Mouse (Mus musculus) heart, embryonic 16.5 days (tissue): ENCODE results near the gene Atxn1. TPM values are rescaled to one million over a fixed set of nuclear protein-coding genes. Genes with fewer than 3 reads are reported as not detected.

ENCODE experiments used
- ATAC-seq: fragments of 200-750 bp; cut with Nextera tagmentation; replicated peaks from 2 replicates; pipeline ENCODE4 v1.8.0; 2017; ENCODE audit warnings: moderate number of reproducible peaks; ENCODE audit not compliant: insufficient read depth, low FRiP score; ENCODE audit errors: extremely low read depth
- H3K27ac ChIP-seq: fragments of 300-500 bp; sonication (generic); 2 replicates; pipeline ENCODE4 v1.5.1; 2014; ENCODE audit warnings: mild to moderate bottlenecking, low read length, control low read depth, moderate library complexity
- H3K27me3 ChIP-seq: fragments of 300-500 bp; sonication (generic); 2 replicates; pipeline ENCODE4 v1.6.1; 2014; ENCODE audit warnings: low read length, mixed read lengths; ENCODE audit not compliant: control insufficient read depth, insufficient read depth
- H3K36me3 ChIP-seq: fragments of 300-500 bp; sonication (generic); 2 replicates; pipeline ENCODE4 v1.6.1; 2014; ENCODE audit not compliant: control insufficient read depth, insufficient read depth
- H3K4me1 ChIP-seq: fragments of 300-500 bp; sonication (generic); 2 replicates; pipeline ENCODE4 v1.6.1; 2014; ENCODE audit warnings: low read length, mixed read lengths; ENCODE audit not compliant: control insufficient read depth, insufficient read depth
- H3K4me2 ChIP-seq: fragments of 300-500 bp; sonication (generic); 2 replicates; pipeline ENCODE4 v1.6.1; 2014; ENCODE audit warnings: low read depth, mild to moderate bottlenecking, control low read depth, low read length
- H3K4me3 ChIP-seq: fragments of 300-500 bp; sonication (generic); 2 replicates; pipeline ENCODE4 v1.5.1; 2014; ENCODE audit warnings: mild to moderate bottlenecking, control low read depth, low read length
- H3K9ac ChIP-seq: fragments of 300-500 bp; sonication (generic); 2 replicates; pipeline ENCODE4 v1.6.1; 2014; ENCODE audit warnings: low read length, control low read depth
- H3K9me3 ChIP-seq: fragments of 300-500 bp; sonication (generic); replicated peaks from 2 replicates; pipeline ENCODE4 v1.6.1; 2016; ENCODE audit warnings: low read length; ENCODE audit not compliant: control insufficient read depth
- WGBS: fragments of 180-500 bp; shearing (Covaris S2); extraction: QIAGEN DNeasy Blood & Tissue Kit; methylation state at CpG from one replicate; pipeline ENCODE4 v1.1.7; 2014; 5-methylcytosine and 5-hydroxymethylcytosine counted together
- polyA plus RNA-seq: library from polyadenylated mRNA; unstranded; fragments of >200 nt; fragmentation: Nextera tagmentation; extraction: Ambion mirVana; gene quantifications from 2 replicates; pipeline ENCODE4 v1.2.1, GENCODE M21; 2015

Atxn1 gene
- polyA plus RNA-seq, 1 experiment from 2014 or later: 7.2 TPM

GRCm38 (mm10) chr13:45696009-45696408, 268.8 kb downstream of the Atxn1 start:
- Histone ChIP-seq H3K9ac (no peak overlapping the region), H3K4me3 (no peak overlapping the region), H3K4me2 (no peak overlapping the region), H3K27me3 (no peaks in the 10 kb centered on the region), H3K36me3 (no peaks in the 10 kb centered on the region; the same call in 1 of the 2 replicates), H3K9me3 (peaks cover 3% of the 10 kb centered on the region), H3K4me1 (peaks cover 40% of the 10 kb centered on the region), H3K27ac (no peak overlapping the region)
- 90% methylated on average over 6 of the region's 6 CpGs for WGBS
- no peak for ATAC-seq

GRCm38 (mm10) chr13:45694921-45695437, 269.8 kb downstream of the Atxn1 start:
- Histone ChIP-seq H3K27me3 (no peaks in the 10 kb centered on the region), H3K9ac (no peak overlapping the region; the same call in 1 of the 2 replicates), H3K9me3 (peaks cover 3% of the 10 kb centered on the region), H3K27ac (no peak overlapping the region), H3K36me3 (no peaks in the 10 kb centered on the region; the same call in 1 of the 2 replicates), H3K4me2 (no peak overlapping the region), H3K4me1 (peaks cover 46% of the 10 kb centered on the region), H3K4me3 (no peak overlapping the region)
- WGBS: 42% methylated on average over 12 of the region's 12 CpGs
- peak; percentile 26; the same call in 1 of the 2 replicates for ATAC-seq

- Histone ChIP-seq H3K27me3 (no peaks in the 10 kb centered on the region), H3K9me3 (peaks cover 3% of the 10 kb centered on the region), H3K4me1 (peaks cover 46% of the 10 kb centered on the region), H3K36me3 (no peaks in the 10 kb centered on the region; the same call in 1 of the 2 replicates), H3K27ac (no peak overlapping the region), H3K4me3 (no peak overlapping the region), H3K4me2 (no peak overlapping the region), H3K9ac (no peak overlapping the region)
- ATAC-seq: no peak
- WGBS: 72% methylated on average over 9 of the region's 9 CpGs
Observed at GRCm38 (mm10) chr13:45693953-45694352, 270.9 kb downstream of the Atxn1 start.

- Histone ChIP-seq H3K4me3 (no peak overlapping the region), H3K9ac (no peak overlapping the region; the same call in 1 of the 2 replicates), H3K27ac (peak overlapping the region; percentile 72), H3K9me3 (peaks cover 3% of the 10 kb centered on the region), H3K4me1 (peaks cover 44% of the 10 kb centered on the region), H3K4me2 (peak overlapping the region; percentile 18; the same call in 1 of the 2 replicates), H3K27me3 (no peaks in the 10 kb centered on the region), H3K36me3 (no peaks in the 10 kb centered on the region; the same call in 1 of the 2 replicates)
- WGBS: 29% methylated on average over 11 of the region's 11 CpGs
- ATAC-seq: 0 out of 2 replicates have a peak, but pooled peaks have one; percentile 34
Observed at GRCm38 (mm10) chr13:45693534-45693933, 271.3 kb downstream of the Atxn1 start.

GRCm38 (mm10) chr13:45693126-45693525, 271.7 kb downstream of the Atxn1 start:
- ATAC-seq: no peak
- Histone ChIP-seq H3K27me3 (no peaks in the 10 kb centered on the region), H3K27ac (peak overlapping the region; percentile 72), H3K9me3 (peaks cover 3% of the 10 kb centered on the region), H3K4me3 (no peak overlapping the region), H3K4me1 (peaks cover 40% of the 10 kb centered on the region), H3K36me3 (no peaks in the 10 kb centered on the region; the same call in 1 of the 2 replicates), H3K4me2 (peak overlapping the region; percentile 18; the same call in 1 of the 2 replicates), H3K9ac (no peak overlapping the region; the same call in 1 of the 2 replicates)
- 50% methylated on average over 4 of the region's 4 CpGs for WGBS

GRCm38 (mm10) chr13:45692440-45692839, 272.4 kb downstream of the Atxn1 start:
- H3K27ac ChIP-seq: peak overlapping the region; percentile 43; the same call in 1 of the 2 replicates
- peak overlapping the region; percentile 43; the same call in 1 of the 2 replicates for H3K9ac ChIP-seq
- H3K4me2 ChIP-seq: peak overlapping the region; percentile 15; the same call in 1 of the 2 replicates

GRCm38 (mm10) chr13:45690426-45690825, 274.4 kb downstream of the Atxn1 start:
- peaks cover 44% of the 10 kb centered on the region for H3K4me1 ChIP-seq
- no peak for ATAC-seq
- no peak overlapping the region for H3K4me3 ChIP-seq
- no peaks in the 10 kb centered on the region for H3K27me3 ChIP-seq
- 85% methylated on average over 1 of the region's 1 CpGs for WGBS
- H3K9me3 ChIP-seq: no peaks in the 10 kb centered on the region
- no peak overlapping the region for H3K27ac ChIP-seq
- H3K9ac ChIP-seq: no peak overlapping the region
- no peak overlapping the region for H3K4me2 ChIP-seq
- H3K36me3 ChIP-seq: no peaks in the 10 kb centered on the region

More at GRCm38 (mm10) chr13:45692440-45692839, 272.4 kb downstream of the Atxn1 start:
- Histone ChIP-seq H3K27me3 (no peaks in the 10 kb centered on the region), H3K36me3 (no peaks in the 10 kb centered on the region; the same call in 1 of the 2 replicates), H3K9me3 (peaks cover 3% of the 10 kb centered on the region), H3K4me1 (peaks cover 39% of the 10 kb centered on the region), H3K4me3 (no peak overlapping the region)
- ATAC-seq: no peak; the same call in 1 of the 2 replicates
- 19% methylated on average over 9 of the region's 9 CpGs for WGBS

GRCm38 (mm10) chr13:45688864-45689263, 275.9 kb downstream of the Atxn1 start:
- Histone ChIP-seq H3K27ac (no peak overlapping the region), H3K4me2 (no peak overlapping the region), H3K4me3 (no peak overlapping the region), H3K9ac (no peak overlapping the region), H3K27me3 (no peaks in the 10 kb centered on the region), H3K4me1 (peaks cover 49% of the 10 kb centered on the region), H3K9me3 (no peaks in the 10 kb centered on the region), H3K36me3 (no peaks in the 10 kb centered on the region)
- no peak for ATAC-seq
- WGBS: 72% methylated on average over 2 of the region's 2 CpGs

- 89% methylated on average over 8 of the region's 8 CpGs for WGBS
- Histone ChIP-seq H3K27me3 (no peaks in the 10 kb centered on the region), H3K36me3 (no peaks in the 10 kb centered on the region), H3K9me3 (no peaks in the 10 kb centered on the region), H3K4me3 (no peak overlapping the region), H3K9ac (no peak overlapping the region), H3K27ac (no peak overlapping the region), H3K4me1 (peaks cover 37% of the 10 kb centered on the region), H3K4me2 (no peak overlapping the region)
- no peak for ATAC-seq
Observed at GRCm38 (mm10) chr13:45687581-45687980, 277.2 kb downstream of the Atxn1 start.
